10 mouse cellular contexts compared by ENCODE assay signal in genomic region chr17:30470790-30471189, GRCm38 (mm10).
A peak's percentile ranks its signal among the peaks of the same experiment; 100 is the strongest.
DNase-seq lines count a peak whose midpoint lies in the region; ATAC-seq lines count a peak whose summit lies in the region.
"Had no signal": no experiment of that assay in that cellular context is flagged by ENCODE, and none has a peak within 500 bp of the region (broad histone marks: within the 10 kb centered on the region; RNA-seq: fewer than 3 reads in every experiment).

No protein-coding gene starts in this region.

- no peaks in the 10 kb centered on the region for H3K36me3 ChIP-seq in heart, embryonic 15.5 days
- no peaks in the 10 kb centered on the region for H3K36me3 ChIP-seq in heart, embryonic 11.5 days (ENCODE audit: control insufficient read depth, insufficient read depth, low read length)
- H3K36me3 ChIP-seq in midbrain, embryonic 13.5 days = no peaks in the 10 kb centered on the region
- H3K36me3 ChIP-seq in midbrain, embryonic 16.5 days (ENCODE audit: control insufficient read depth, insufficient read depth, low read length) = no peaks in the 10 kb centered on the region

- H3K27ac ChIP-seq in heart, embryonic 15.5 days = peak overlapping the region; percentile 56; the same call in 1 of the 2 replicates
- no peak overlapping the region for H3K27ac ChIP-seq in heart, embryonic 11.5 days (ENCODE audit: low read depth, low read length)
- peak overlapping the region; percentile 25; the same call in 1 of the 2 replicates for H3K27ac ChIP-seq in midbrain, embryonic 13.5 days
- H3K27ac ChIP-seq in midbrain, embryonic 16.5 days (ENCODE audit: low read length) = no peak overlapping the region

- peak; percentile 48 for DNase-seq in forelimb bud, embryonic 11.5 days (ENCODE audit: low read depth, low spot score)
- peak; percentile 49 for DNase-seq in retina, postnatal 1 day
- DNase-seq in layer of hippocampus, adult 8-10 months (ENCODE audit: low spot score in 2 of 2) = no peak
- DNase-seq: right cerebral cortex, postnatal 4 days; thymus, postnatal 36 days had no signal

- WGBS in heart, embryonic 15.5 days = 28% methylated on average over 8 of the region's 8 CpGs
- 32% methylated on average over 8 of the region's 8 CpGs for WGBS in heart, embryonic 11.5 days (ENCODE audit: insufficient replicate concordance)
- WGBS in midbrain, embryonic 13.5 days = 52% methylated on average over 8 of the region's 8 CpGs
- 47% methylated on average over 8 of the region's 8 CpGs for WGBS in midbrain, embryonic 16.5 days

- no peak for ATAC-seq in heart, embryonic 15.5 days (replicated peaks; ENCODE audit: insufficient number of reproducible peaks, insufficient read depth, low FRiP score, low read depth)
- ATAC-seq in heart, embryonic 11.5 days (replicated peaks; ENCODE audit: insufficient number of reproducible peaks, low FRiP score, low TSS enrichment) = no peak
- ATAC-seq in midbrain, embryonic 13.5 days = no peak
- ATAC-seq in midbrain, embryonic 16.5 days = no peak
- no peak for ATAC-seq in megakaryocyte-erythroid progenitor cell, adult 5-6 weeks (replicated peaks; ENCODE audit: low FRiP score, low TSS enrichment, poor library complexity, severe bottlenecking)

- H3K9ac ChIP-seq in heart, embryonic 15.5 days = no peak overlapping the region
- no peak overlapping the region for H3K9ac ChIP-seq in heart, embryonic 11.5 days (ENCODE audit: low read depth, low read length)
- H3K9ac ChIP-seq in midbrain, embryonic 13.5 days (replicated peaks) = no peak overlapping the region
- H3K9ac ChIP-seq in midbrain, embryonic 16.5 days (ENCODE audit: low read depth, low read length) = no peak overlapping the region

- H3K4me2 ChIP-seq in heart, embryonic 15.5 days = no peak overlapping the region
- no peak overlapping the region for H3K4me2 ChIP-seq in heart, embryonic 11.5 days
- H3K4me2 ChIP-seq in midbrain, embryonic 13.5 days (replicated peaks) = no peak overlapping the region
- H3K4me2 ChIP-seq in midbrain, embryonic 16.5 days (ENCODE audit: low read length) = no peak overlapping the region

- H3K4me3 ChIP-seq in heart, embryonic 15.5 days = no peak overlapping the region
- H3K4me3 ChIP-seq in heart, embryonic 11.5 days (ENCODE audit: low read depth, low read length) = no peak overlapping the region
- H3K4me3 ChIP-seq in midbrain, embryonic 13.5 days (replicated peaks) = no peak overlapping the region
- H3K4me3 ChIP-seq in midbrain, embryonic 16.5 days (ENCODE audit: low read depth, low read length) = no peak overlapping the region

- no peaks in the 10 kb centered on the region for H3K27me3 ChIP-seq in heart, embryonic 15.5 days
- H3K27me3 ChIP-seq in heart, embryonic 11.5 days (ENCODE audit: control insufficient read depth, insufficient read depth, low read length) = no peaks in the 10 kb centered on the region
- no peaks in the 10 kb centered on the region for H3K27me3 ChIP-seq in midbrain, embryonic 13.5 days
- H3K27me3 ChIP-seq in midbrain, embryonic 16.5 days (ENCODE audit: control insufficient read depth, insufficient read depth, low read depth, low read length) = no peaks in the 10 kb centered on the region

- peaks cover 39% of the 10 kb centered on the region for H3K4me1 ChIP-seq in heart, embryonic 15.5 days (replicated peaks)
- peaks cover 47% of the 10 kb centered on the region for H3K4me1 ChIP-seq in heart, embryonic 11.5 days (ENCODE audit: control insufficient read depth, insufficient read depth, low read length)
- peaks cover 58% of the 10 kb centered on the region for H3K4me1 ChIP-seq in midbrain, embryonic 13.5 days (replicated peaks)
- peaks cover 32% of the 10 kb centered on the region for H3K4me1 ChIP-seq in midbrain, embryonic 16.5 days (ENCODE audit: control insufficient read depth, insufficient read depth, low read length)

- H3K9me3 ChIP-seq in heart, embryonic 15.5 days (replicated peaks) = no peaks in the 10 kb centered on the region
- H3K9me3 ChIP-seq in heart, embryonic 11.5 days (replicated peaks; ENCODE audit: control insufficient read depth, low read length) = no peaks in the 10 kb centered on the region
- no peaks in the 10 kb centered on the region for H3K9me3 ChIP-seq in midbrain, embryonic 13.5 days
- no peaks in the 10 kb centered on the region for H3K9me3 ChIP-seq in midbrain, embryonic 16.5 days (replicated peaks; ENCODE audit: control insufficient read depth, low read length, poor library complexity, severe bottlenecking)

Comparison
In these comparisons a context has a peak if more than half of its experiments do, and no peak if none do; other contexts are left out.
1. H3K27ac ChIP-seq: peak in heart, embryonic 15.5 days (single experiment) and midbrain, embryonic 13.5 days (single experiment); none in heart, embryonic 11.5 days (single experiment) and midbrain, embryonic 16.5 days (single experiment).
2. DNase-seq: peak in forelimb bud, embryonic 11.5 days (single experiment) and retina, postnatal 1 day (single experiment); none in layer of hippocampus, adult 8-10 months (0 of 2).